ENCODE assay signal across 19 mouse cellular contexts in genomic region chr9:47288587-47289199, GRCm38 (mm10).
DNase-seq lines count a peak whose midpoint lies in the region; ATAC-seq lines count a peak whose summit lies in the region.
"Had no signal": no experiment of that assay in that cellular context is flagged by ENCODE, and none has a peak within 500 bp of the region (broad histone marks: within the 10 kb centered on the region; RNA-seq: fewer than 3 reads in every experiment).

No protein-coding gene starts in this region.

- WGBS in liver, embryonic 11.5 days, result 48% methylated on average over 7 of the region's 7 CpGs
- 46% methylated on average over 7 of the region's 7 CpGs for WGBS in limb, embryonic 10.5 days

- 0 out of 2 replicates have a peak, but pooled peaks have one; percentile 15 for ATAC-seq in liver, embryonic 11.5 days (replicated peaks; ENCODE audit: low FRiP score)
- ATAC-seq in erythroid progenitor cell, adult 5-6 weeks (replicated peaks; ENCODE audit: low FRiP score, poor library complexity, severe bottlenecking), result no peak
- ATAC-seq: activated CD4-positive, CD25-positive, alpha-beta regulatory T cell, adult 4 months; forebrain, embryonic 13.5 days; midbrain, embryonic 13.5 days had no signal

- no peaks in the 10 kb centered on the region for H3K36me3 ChIP-seq in liver, embryonic 11.5 days (ENCODE audit: control insufficient read depth, insufficient read depth, low read length)
- H3K36me3 ChIP-seq in limb, embryonic 10.5 days, result no peaks in the 10 kb centered on the region
- H3K36me3 ChIP-seq: hindbrain, embryonic 13.5 days; limb, embryonic 15.5 days; midbrain, embryonic 13.5 days had no signal

- H3K27ac ChIP-seq in liver, embryonic 11.5 days (ENCODE audit: low read depth, low read length), result no peak overlapping the region
- H3K27ac ChIP-seq in limb, embryonic 10.5 days, result no peak overlapping the region
- H3K27ac ChIP-seq: forebrain, embryonic 13.5 days; heart, adult 2 months; hindbrain, embryonic 13.5 days; limb, embryonic 15.5 days; midbrain, embryonic 13.5 days had no signal

- no peaks in the 10 kb centered on the region for H3K4me1 ChIP-seq in liver, embryonic 11.5 days (replicated peaks; ENCODE audit: control insufficient read depth, insufficient read depth, low read length)
- peaks cover 19% of the 10 kb centered on the region for H3K4me1 ChIP-seq in limb, embryonic 10.5 days

- no peak overlapping the region for H3K9ac ChIP-seq in liver, embryonic 11.5 days (ENCODE audit: low read depth, low read length)
- H3K9ac ChIP-seq: forebrain, embryonic 13.5 days; hindbrain, embryonic 13.5 days; limb, embryonic 15.5 days; midbrain, embryonic 13.5 days had no signal

- no peak for DNase-seq in liver, embryonic 11.5 days (ENCODE audit: low spot score)
- DNase-seq in liver, result no peak
- DNase-seq in R1 (ENCODE audit: low read depth, low spot score), result peak; percentile 62
- peak; percentile 48 to 75 for DNase-seq in cerebellum, adult 18-20 months
- peak; percentile 25 for DNase-seq in embryo, embryonic 11 days
- DNase-seq in limb, embryonic 10.5 days (ENCODE audit: low spot score), result no peak
- no peak for DNase-seq in ovary, postnatal 10 days (ENCODE audit: low spot score)
- DNase-seq: heart, adult 2 months; kidney, adult 11 months; kidney, postnatal 14 days; lung, postnatal 10 days; right cerebral cortex, postnatal 25 days; thymus, adult 18-20 months had no signal

- H3K9me3 ChIP-seq in liver, embryonic 11.5 days (ENCODE audit: control insufficient read depth, low read length), result no peaks in the 10 kb centered on the region
- H3K9me3 ChIP-seq in limb, embryonic 10.5 days (replicated peaks), result no peaks in the 10 kb centered on the region
- H3K9me3 ChIP-seq: forebrain, embryonic 13.5 days; hindbrain, embryonic 13.5 days; limb, embryonic 15.5 days; midbrain, embryonic 13.5 days had no signal

- no peak overlapping the region for H3K4me3 ChIP-seq in liver, embryonic 11.5 days (ENCODE audit: low read depth, low read length)
- H3K4me3 ChIP-seq in limb, embryonic 10.5 days, result no peak overlapping the region
- H3K4me3 ChIP-seq: forebrain, embryonic 13.5 days; heart, adult 2 months; hindbrain, embryonic 13.5 days; limb, embryonic 15.5 days; midbrain, embryonic 13.5 days had no signal

- no peak overlapping the region for H3K4me2 ChIP-seq in liver, embryonic 11.5 days
- H3K4me2 ChIP-seq: forebrain, embryonic 13.5 days; hindbrain, embryonic 13.5 days; limb, embryonic 15.5 days; midbrain, embryonic 13.5 days had no signal

- H3K27me3 ChIP-seq in liver, embryonic 11.5 days (replicated peaks; ENCODE audit: control insufficient read depth, insufficient read depth, low read length), result no peaks in the 10 kb centered on the region
- peaks cover 17% of the 10 kb centered on the region; the same call in 1 of the 2 replicates for H3K27me3 ChIP-seq in limb, embryonic 10.5 days (ENCODE audit: low read depth, poor library complexity, severe bottlenecking)
- H3K27me3 ChIP-seq: forebrain, embryonic 13.5 days; hindbrain, embryonic 13.5 days; limb, embryonic 15.5 days had no signal

Comparison
In these comparisons a context has a peak if more than half of its experiments do, and no peak if none do; other contexts are left out.
1. DNase-seq: peak in R1 (single experiment), cerebellum, adult 18-20 months (2 of 2) and embryo, embryonic 11 days (single experiment); none in liver, embryonic 11.5 days (single experiment), liver (single experiment), limb, embryonic 10.5 days (single experiment) and ovary, postnatal 10 days (single experiment).